Mouse (Mus musculus) naive thymus-derived CD4-positive, alpha-beta T cell, adult 2 months (primary cell): ENCODE results near the gene Pcare.

ENCODE experiments used
- DNase-seq: peaks from one replicate; pipeline ENCODE4 v3.0.0-alpha.2; 2011; ENCODE audit warnings: low read depth

Pcare gene

DNA sequence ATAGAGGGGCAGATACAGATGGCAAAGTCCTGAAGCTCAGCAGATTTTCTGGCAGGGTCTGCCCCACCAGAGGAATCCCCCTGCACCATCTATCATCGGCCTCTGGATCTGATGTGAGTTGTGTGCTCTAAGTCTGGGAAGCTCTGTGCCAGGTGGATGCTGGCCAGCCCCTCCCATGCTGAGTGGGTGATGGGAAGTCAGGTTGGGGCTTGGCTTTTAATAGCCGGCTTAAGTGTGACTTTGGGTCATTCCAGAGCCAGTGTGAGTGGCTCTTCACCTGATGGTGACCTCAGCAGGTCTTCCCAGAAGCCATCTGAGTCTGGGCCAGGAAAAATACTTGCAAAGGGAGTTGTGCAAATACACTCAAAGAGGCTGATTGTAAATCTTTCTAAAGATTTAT lies 22.0 kb downstream of the Pcare start:
- no peak for DNase-seq

DNA sequence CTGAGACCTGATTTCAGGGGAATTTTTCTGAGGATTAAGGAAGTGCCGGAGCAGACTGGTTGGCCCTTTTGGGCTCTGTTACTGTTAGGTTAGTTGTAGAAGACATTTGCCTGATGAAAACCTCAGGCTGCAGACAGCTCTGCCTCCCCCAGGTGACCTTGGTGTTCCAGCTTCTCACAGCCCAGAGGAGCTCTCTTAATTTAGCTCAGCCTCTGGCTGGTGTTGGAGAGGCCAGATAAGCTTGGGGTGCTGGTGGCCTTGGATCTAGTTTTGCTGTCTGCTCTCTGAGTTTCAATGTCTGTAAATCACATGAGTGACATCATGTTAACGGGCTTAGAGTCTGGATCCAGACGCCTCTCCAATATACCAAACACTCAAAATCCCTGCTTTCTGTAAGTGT lies 31.7 kb downstream of the Pcare start:
- DNase-seq: no peak

DNA sequence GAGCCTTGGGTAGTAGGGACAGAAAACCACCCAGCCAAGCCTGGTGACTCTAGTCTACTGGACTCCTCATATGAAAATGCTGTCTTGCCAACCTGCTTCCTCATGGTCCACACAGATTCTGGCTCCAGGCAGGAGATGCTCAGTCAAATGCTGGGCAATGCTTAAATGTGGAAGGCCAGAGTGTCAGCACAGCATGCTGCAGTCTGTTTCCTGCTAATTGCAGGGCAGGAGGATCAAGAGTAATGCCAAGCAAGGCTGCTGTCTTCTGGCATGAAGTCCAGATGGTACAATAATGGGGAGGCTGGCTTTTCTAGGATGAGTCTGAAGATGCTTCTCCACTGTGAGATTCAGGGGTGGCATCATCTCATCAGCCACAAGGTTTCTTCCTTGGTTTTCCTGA lies 32.3 kb downstream of the Pcare start:
- no peak for DNase-seq

DNA sequence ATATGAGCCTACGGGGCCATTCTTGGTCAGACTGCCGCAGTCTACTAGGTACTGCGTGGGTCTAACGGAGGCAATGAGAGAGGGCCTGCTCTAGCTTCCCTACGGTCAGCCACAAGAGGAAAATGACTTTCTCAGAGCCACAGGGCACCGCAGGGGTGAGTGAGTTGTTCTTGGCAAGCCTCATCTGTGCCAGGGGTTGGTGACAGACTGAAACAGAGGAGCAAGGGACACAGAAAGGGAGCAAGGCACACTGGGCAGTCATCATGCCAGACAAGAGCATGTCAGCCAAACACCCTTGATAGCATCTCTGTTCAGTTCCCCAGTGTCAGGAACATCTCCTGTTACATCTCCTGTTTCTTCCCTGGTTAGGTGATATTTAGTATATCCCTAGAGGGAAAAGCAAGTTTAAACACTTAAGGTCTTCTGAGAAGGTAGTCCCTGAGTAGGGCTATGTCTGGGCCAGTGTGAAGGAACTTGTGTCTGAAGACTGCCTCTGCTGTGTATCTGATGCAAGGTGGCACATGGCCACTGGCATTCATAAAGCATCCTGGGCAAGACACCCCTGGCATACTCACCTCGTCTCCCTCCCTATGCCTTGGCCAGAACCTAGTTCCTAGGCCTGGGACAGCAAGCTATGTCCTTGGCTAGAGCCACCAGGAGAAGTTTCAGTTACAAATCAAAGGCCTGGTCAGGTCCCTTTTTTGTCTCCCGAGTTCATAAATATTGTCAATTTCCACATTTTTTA lies 34.6 kb downstream of the Pcare start:
- DNase-seq: no peak

DNA sequence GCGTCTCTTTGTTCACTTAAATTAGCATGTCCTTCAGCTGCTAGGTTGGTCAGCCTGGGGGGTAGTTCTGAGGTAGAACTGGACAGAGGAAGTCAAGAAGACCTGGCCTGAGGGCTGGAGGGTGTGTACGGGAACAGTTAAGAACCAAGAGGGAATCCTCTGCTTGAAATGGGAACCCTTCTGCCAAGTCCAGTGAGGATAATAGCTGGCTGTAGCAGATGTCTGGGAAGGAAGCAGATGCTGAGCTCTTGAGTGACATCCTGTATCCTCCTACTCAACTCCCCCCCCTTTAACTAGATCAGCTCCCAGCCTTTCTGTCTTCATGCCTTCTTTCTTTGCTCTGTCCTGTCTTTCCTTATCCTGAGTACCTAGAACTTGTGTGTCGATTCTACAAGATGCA lies 37.7 kb downstream of the Pcare start:
- no peak for DNase-seq

DNA sequence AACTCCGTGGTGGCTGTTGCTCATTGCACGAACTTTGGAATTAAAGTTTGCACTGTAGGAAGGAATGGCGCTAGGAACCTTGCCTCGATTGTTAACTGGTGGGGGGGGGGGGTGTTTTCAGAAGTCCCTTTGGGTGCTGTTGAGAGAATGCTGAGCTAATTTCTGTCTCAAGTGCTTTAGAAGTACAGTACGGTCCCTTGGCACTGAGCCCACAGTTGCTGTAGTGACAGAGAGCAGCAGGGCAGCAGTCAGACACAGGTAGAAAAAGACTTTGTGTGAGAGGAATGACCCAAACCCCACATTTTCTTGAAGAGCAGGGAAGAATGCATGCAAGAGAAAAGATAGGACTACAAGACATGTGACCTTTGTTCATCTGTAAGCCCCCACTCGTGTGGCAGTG lies 40.4 kb downstream of the Pcare start:
- no peak for DNase-seq

DNA sequence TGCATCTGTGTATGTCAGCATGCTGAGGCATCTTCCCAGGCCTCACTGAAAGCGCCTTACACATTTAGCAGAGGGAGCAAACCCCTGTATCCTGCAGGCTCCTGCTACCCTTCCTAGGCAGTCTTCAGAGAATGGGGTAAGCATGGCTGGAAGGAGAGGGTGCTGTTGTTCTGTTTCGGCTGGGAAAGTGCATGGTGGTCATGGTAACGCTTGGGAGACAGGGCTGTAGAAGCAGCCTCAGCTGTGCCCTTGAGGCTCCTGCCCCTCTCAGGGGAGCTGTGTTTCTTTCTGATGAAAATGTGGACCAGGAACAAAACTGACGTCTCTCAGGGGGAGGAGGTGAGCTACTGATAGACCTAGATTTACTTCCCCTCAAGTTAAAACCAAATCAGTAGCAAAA lies 45.0 kb downstream of the Pcare start:
- DNase-seq: no peak

DNA sequence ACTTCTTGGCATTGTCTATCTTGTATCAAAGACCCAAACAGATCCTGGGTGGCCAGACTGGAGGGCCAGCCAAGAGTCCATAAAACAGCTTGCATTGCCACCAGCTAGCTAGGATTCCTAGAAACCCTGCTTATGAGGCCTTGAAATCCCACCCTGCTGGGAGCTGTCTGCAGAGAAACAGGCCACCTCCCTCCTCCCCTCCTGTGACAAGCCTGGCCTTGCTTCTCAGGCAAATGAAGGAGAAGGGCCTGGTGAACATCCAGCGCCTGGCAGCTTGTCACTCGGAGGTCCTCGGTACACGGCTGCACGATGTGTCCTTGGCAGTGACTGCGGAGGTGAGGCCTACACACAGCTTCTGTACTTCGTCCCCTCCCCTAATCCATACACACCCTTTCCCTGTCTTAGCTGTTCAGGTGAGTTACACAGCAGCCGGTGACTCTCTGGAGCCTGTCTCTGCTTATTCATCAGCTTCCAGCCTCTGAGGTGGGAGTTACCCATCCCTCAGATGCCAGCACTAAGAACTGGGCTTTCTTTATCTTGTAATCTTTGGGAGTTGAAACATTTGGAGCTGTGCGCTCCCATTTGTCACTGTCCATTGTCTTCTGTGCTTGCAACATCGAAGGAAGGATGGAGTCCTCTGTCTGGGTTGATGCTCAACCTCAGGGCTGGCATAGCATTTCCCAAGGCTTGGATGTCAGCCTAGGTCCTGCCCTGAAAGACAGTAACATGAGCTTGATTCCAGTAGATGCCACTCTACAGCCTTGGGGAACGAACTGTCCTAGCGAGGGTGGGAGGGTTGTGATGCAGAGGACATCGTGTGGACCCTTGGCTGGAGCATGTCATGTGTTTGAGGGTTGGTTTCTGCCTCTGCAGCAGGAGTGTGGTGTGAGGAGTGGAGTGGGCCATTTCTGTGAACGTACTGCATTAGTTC lies 46.9 kb downstream of the Pcare start:
- DNase-seq: no peak

DNA sequence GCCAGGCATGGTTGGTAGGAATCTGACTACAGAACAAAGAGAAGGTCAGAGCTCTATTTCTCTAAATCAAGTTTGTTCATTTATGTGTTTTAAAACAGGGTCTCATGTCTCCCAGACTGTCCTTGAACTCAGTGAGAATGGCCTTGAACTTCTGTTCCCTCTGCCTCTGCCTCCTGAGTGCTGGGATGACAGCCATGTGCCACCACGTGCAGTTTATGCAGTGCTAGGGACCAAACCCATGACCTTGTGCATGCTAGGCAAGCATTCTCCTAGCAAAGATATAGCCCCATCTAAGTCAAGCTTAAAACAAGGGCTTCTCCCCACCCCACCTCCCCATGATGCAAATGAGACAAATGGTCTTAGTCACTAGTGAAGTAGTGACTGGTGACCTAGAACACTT lies 47.6 kb downstream of the Pcare start:
- DNase-seq: no peak

DNA sequence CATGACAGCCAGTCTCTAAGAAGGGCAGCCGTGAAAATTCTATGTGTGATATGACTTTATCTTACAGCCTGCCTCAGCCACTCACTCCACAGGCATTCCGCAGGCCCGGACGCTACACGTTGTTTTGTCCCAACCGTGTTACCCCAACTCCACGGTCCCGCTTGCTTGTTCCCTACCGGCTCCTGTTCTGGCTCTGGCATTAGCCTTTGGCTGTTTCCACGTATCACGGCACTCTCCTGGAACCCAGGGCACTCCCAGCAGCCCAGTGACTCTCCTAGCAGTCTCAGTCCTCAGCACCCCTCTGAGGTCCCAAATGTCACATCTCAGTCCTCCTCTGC lies 54.1 kb downstream of the Pcare start:
- no peak for DNase-seq

DNA sequence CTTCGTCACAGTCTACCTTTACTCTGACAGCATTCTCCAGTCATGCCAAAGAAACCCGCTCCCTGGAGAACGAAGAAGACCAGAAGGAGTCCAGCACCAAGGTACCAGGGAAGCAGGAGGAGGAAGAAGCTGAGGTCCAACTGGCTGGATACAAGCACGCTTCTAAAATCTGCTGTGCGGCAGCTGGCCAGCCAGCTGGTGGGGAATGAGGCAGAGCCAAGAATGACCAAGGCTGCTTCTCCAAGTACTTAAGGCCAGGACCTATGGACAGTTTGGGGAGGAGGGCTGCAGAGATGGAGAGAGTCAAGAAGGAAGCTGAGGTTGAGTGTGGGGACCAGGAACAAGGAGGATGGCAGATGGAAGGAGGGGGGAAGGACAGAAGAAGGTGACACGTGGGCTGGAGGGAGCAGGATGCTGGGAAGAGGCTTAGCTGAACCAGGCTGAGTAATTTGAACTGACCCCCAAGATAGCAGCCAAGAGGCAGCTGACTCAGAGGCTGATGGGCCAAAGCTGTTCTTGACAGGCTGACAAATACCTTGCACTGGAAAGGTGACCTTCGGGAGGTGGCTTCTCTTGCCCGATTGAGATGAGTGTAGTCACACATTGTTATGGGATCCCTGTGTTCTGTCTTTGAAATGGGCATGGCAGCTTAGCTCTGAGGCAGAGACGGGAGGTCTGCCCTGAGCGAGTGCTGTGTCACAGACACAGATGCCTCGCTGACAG lies 54.6 kb downstream of the Pcare start:
- no peak for DNase-seq

DNA sequence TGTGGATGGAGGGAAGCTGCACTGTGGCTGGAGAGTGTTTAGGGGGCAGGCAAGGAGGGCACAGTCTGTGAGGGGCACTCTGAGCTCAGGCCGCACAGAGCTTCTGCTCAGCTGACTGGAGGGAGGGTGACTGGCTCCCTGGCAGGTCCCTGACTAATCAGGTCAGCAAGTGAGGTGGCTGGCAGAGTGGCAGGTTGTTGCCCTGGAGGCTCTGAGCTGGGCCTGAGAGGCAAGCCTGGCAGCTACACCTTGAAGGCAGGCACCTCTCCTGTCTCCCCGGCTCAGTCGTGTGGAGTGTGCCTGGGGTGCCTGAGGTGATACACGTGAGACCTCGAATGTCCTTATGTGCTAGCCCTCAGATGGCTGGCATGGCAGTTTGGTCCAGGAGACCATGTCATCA lies 56.3 kb downstream of the Pcare start:
- DNase-seq: no peak

DNA sequence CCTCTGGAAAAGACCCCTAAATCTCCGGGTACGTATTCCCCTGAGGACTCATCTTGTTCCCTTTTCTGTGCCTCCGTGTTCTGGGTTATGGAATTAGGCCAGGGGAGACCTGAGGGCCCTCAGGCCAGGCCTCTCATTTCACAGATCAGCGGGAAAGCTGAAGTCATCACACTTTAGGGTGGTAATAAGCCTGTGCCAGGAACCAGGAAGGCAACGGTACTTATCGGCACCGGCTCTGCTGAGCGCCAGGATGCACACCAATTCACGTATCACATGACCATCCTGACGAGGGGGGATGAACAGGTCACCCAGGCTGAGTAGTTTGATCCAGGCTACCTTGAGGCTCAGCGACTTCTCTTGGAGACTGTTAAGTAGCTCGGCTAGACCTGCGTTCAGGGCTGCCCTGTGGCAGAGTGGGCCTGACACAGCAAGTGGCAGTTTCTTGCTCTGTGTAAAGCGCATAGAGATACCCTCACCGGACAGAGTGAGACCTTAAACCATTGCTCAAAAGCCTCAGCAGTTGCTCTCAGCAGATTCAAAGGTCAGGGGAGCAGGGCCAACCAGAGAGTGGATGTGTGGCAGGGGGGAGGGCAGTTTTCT lies 56.9 kb downstream of the Pcare start:
- DNase-seq: no peak

DNA sequence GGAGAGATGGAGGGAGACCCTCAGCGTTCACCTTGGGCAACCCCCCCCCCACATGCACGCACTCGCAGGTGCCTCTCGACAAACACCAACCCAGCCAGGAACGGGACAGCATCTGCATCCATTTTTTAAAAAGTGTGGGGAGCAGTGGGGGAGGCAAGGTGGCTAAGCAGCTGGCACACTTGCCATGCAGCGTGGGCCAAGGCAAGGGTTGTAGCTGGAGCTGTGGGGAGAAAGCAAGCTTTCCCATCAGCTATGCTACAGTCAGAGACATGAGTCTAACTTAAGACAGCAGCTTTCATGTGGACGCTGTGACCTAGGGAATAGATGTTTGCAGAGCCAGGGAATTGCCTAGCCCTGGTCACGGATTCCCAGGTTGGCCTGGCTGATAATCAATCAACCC lies 57.5 kb downstream of the Pcare start:
- no peak for DNase-seq

DNA sequence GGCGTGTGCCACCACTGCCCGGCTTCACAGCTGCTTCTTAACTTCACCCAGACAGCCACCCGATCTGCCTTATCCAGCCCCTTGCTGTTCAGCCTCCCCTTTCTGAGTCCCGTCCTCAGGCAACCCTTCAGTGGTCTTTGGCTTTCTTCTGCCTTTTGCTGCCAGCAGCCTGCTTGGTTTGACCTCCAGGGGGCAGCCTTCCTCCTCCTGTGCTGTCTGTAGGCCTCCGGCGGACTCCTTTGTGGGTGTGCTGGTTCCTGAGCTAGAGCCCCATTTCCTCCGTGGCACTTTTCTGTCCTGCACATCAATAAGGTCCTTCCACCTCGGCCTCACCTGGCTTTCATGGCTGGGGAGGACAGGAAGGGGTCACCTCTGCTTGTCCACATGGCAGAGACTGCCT lies 58.9 kb downstream of the Pcare start:
- DNase-seq: no peak
